Mouse (Mus musculus) brain, embryonic 14.5 days (tissue): ENCODE data around the gene Tas2r117. TPM values are rescaled to one million over a fixed set of nuclear protein-coding genes. Genes with fewer than 3 reads are reported as not detected.

Experiments used
- DNase-seq: peaks from one replicate; pipeline ENCODE4 v3.0.0-alpha.2; 2011; ENCODE audit warnings: low read depth
- CTCF ChIP-seq: fragments of 200-500 bp; IDR thresholded peaks from 2 replicates; pipeline ENCODE4 v1.5.1; 2012; ENCODE audit warnings: inconsistent platforms, mild to moderate bottlenecking, moderate library complexity, borderline replicate concordance; ENCODE audit not compliant: insufficient read depth, insufficient read length; ENCODE audit errors: extremely low read depth
- POLR2A ChIP-seq: fragments of 200-500 bp; IDR thresholded peaks from 2 replicates; pipeline ENCODE4 v1.6.1; 2012; ENCODE audit warnings: mild to moderate bottlenecking, inconsistent platforms, borderline replicate concordance; ENCODE audit not compliant: poor library complexity, insufficient read depth, insufficient read length, severe bottlenecking; ENCODE audit errors: extremely low read depth
- polyA plus RNA-seq: library from polyadenylated mRNA; depleted of rRNA; stranded (reverse); fragments of >200 nt; gene quantifications from 2 replicates; pipeline ENCODE4 v1.2.3, GENCODE M21; 2012; rRNA removed

Gene Tas2r117
- polyA plus RNA-seq: not detected in 2 replicates

DNA sequence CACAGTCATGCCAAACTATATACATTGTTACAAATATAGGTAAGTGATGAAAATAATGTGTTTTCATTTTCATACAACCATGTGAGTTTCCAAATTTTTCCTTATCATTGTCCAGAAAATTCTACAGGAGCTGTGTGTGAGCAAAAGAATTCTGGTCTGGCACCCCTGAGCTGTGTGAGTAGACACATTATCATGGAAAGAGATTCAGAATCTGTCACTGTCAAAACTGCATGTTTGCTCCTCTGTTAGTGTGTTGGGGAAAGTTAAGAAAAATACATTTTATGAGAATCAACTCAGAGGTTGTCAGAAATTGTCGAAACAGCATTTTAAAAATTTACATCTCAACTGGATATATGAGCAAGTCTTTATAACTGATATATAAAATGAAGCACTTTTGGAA is at the start of gene Tas2r117:
Tas2r117 (plus strand) TSS at position 301 of the 400 bp plus-strand sequence.
- DNase-seq: no peak
- TF ChIP-seq CTCF (no peak), POLR2A (no peak)

DNA sequence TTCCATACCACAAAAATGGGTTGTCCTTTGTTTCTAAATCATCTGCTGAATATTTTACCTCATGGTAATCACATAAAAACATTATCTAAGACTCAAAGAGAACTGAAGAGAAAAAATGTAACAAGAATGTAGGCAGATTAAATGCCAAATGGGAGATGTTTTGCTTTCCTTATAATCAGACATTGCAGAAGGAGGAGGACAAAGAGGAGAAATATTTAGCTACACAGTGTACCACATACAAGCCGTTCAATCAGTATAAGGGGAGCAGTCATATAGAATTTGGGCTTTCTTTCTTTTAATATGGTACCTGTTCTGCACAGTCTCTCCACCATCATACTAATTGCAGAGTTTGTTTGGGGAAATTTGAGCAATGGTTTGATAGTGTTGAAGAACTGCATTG is 48.2 kb upstream of the Tas2r117 start, which contains the start of gene Tas2r124:
Tas2r124 (plus strand) TSS at position 301 of the 400 bp plus-strand sequence.
- DNase-seq: no peak
- TF ChIP-seq CTCF: no peak
- TF ChIP-seq POLR2A: no peak

DNA sequence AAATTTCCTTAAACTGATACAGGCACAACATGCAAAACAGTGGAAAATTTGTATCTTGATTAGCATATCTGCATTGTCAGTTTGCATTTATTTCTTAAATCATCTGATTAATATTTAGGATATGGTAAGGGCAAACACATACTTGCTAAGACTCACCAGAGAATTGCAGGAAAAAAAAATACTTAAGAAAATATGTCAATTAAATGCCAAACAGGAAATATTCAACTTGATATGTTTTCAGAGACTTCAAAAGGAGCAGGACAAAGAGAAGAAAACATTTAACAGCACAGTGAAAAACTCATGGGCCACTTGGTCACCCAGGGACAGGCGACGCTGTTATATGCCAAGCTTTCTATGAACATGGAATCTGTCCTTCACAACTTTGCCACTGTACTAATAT is 40.8 kb upstream of the Tas2r117 start, which contains the start of gene Tas2r102:
Tas2r102 (plus strand) TSS at position 301 of the 400 bp plus-strand sequence.
- DNase-seq: no peak
- TF ChIP-seq POLR2A (no peak), CTCF (no peak)

DNA sequence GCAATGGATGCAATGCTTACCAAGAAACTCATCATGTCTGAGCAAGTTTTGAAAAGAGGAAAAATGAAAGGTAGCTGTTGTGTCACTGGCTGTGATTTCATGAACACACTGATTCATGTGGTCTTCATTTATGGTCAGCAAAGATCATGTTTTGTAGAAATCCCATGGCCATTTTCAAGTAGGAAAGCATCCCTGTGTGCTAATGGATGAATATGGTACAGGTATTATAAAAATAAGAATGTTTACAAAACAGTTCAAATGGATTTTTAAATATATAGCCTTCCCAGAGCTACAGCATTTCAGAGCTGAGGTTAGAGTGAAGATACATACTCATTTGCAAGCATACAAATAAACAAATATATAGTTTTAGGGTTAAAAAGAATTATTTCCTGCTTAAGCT is 24.6 kb upstream of the Tas2r117 start, which contains the start of gene Tas2r136:
Tas2r136 (minus strand) TSS at position 101 of the 400 bp plus-strand sequence.
- TF ChIP-seq CTCF: no peak
- TF ChIP-seq POLR2A: no peak
- no peak for DNase-seq

DNA sequence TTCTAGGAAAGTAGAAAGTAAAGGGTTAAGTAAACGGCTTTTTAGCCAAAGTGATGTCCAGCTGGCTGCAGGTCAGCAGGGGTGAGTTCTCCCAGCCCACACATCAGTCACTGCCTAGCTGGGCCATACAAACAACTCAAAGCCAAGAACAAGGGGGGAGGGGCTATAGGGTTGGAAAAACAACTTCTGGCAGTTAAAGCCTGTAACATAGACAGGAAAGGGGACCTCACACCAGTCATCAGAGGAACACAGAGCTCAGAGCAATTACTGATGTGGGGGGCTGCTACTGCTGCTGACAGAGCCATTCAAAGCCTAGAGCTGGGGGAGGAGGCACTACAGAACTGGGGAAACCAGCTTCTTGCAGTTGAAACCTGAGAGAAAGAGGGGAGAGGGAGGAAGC is 7.2 kb upstream of the Tas2r117 start:
- TF ChIP-seq POLR2A: no peak
- no peak for TF ChIP-seq CTCF
- DNase-seq: no peak

DNA sequence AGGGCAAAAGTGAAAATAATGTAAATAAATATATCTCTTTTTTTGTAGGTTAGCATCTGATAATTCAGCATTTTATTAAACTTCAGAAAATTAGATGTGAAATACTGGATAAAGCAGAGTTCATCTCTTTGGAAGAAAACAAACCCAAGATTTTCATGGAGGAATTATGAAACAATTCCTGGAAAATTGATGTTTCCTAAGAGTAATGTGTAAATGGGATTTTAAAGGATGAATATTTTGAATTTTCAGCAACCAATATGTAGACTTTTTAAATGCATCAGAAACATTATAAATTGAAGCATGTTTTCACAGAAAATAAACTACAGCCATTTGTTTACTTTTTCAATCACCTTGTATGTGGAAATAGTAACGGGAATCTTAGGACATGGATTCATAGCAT is 44.2 kb downstream of the Tas2r117 start, which contains the start of gene Tas2r123:
Tas2r123 (plus strand) TSS at position 301 of the 400 bp plus-strand sequence.
- DNase-seq: no peak
- TF ChIP-seq CTCF: no peak
- no peak for TF ChIP-seq POLR2A

Other genes starting within 250 kb of the Tas2r117 start
- gene Prh1, start 233.0 kb upstream of the Tas2r117 start, polyA plus RNA-seq: not detected in 2 replicates
- gene Prp2, start 206.9 kb upstream of the Tas2r117 start, polyA plus RNA-seq: not detected in 2 replicates
- gene A630073D07Rik, start 151.3 kb upstream of the Tas2r117 start, polyA plus RNA-seq: not detected in 2 replicates
- not detected in 2 replicates for gene Tas2r120, start 145.9 kb upstream of the Tas2r117 start, polyA plus RNA-seq
- not detected in 2 replicates for gene Tas2r121, start 101.8 kb upstream of the Tas2r117 start, polyA plus RNA-seq
- gene Tas2r122, start 90.9 kb upstream of the Tas2r117 start, polyA plus RNA-seq: not detected in 2 replicates
- gene Tas2r115, start 64.8 kb upstream of the Tas2r117 start, polyA plus RNA-seq: not detected in 2 replicates
- not detected in 2 replicates for gene Tas2r124, start 48.1 kb upstream of the Tas2r117 start, polyA plus RNA-seq
- not detected in 2 replicates for gene Tas2r102, start 40.7 kb upstream of the Tas2r117 start, polyA plus RNA-seq
- gene Tas2r136, start 24.7 kb upstream of the Tas2r117 start, polyA plus RNA-seq: not detected in 2 replicates
- gene Tas2r123, start 44.3 kb downstream of the Tas2r117 start, polyA plus RNA-seq: not detected in 2 replicates
- not detected in 2 replicates for gene Tas2r116, start 52.6 kb downstream of the Tas2r117 start, polyA plus RNA-seq
- not detected in 2 replicates for gene Tas2r110, start 65.2 kb downstream of the Tas2r117 start, polyA plus RNA-seq
- gene Tas2r113, start 90.2 kb downstream of the Tas2r117 start, polyA plus RNA-seq: not detected in 2 replicates
- not detected in 2 replicates for gene Tas2r125, start 106.8 kb downstream of the Tas2r117 start, polyA plus RNA-seq
- gene Tas2r129, start 148.3 kb downstream of the Tas2r117 start, polyA plus RNA-seq: not detected in 2 replicates
- gene Tas2r131, start 155.1 kb downstream of the Tas2r117 start, polyA plus RNA-seq: not detected in 2 replicates
- gene Tas2r109, start 178.1 kb downstream of the Tas2r117 start, polyA plus RNA-seq: not detected in 2 replicates
- gene Tas2r103, start 234.3 kb downstream of the Tas2r117 start, polyA plus RNA-seq: not detected in 2 replicates